Comparison of ENCODE assay signal across 8 mouse cellular contexts in the genomic region with DNA sequence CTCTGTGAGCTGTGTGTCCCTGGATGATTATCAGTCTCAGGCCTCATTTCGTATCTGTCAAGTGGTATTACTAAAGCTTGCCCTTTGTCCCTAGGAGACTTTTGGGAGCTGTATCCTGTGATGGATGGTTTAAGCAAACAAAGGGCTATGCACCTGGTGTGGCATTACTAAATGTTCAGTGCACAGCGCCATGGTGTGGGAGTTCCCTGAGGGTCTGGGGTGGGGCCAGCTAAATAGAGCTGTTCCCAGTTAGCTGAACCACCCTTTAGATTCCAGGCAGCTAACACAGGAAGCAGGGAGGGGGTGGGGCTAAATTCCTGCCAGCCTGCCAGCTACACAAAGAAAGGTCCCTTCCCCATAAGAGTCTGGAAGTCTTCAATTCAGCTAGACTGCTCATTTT. TPM values are rescaled to one million over a fixed set of nuclear protein-coding genes. Genes with fewer than 3 reads are reported as not detected.
DNase-seq lines count a peak whose midpoint lies in the region; ATAC-seq and TF ChIP-seq lines count a peak whose summit lies in the region.

No protein-coding gene starts in this region.

- WGBS in hindbrain, embryonic 11.5 days = 6% methylated on average over 2 of the region's 2 CpGs
- 15% methylated on average over 2 of the region's 2 CpGs for WGBS in lung, postnatal 0 days
- WGBS in cerebellum, adult 2 months = 48% methylated on average over 2 of the region's 2 CpGs

- H3K4me2 ChIP-seq in hindbrain, embryonic 11.5 days (replicated peaks; ENCODE audit: low read depth, low read length) = no peak overlapping the region
- H3K4me2 ChIP-seq in lung, postnatal 0 days (replicated peaks; ENCODE audit: low read depth, low read length) = no peak overlapping the region

- DNase-seq in urinary bladder, postnatal 14 days (ENCODE audit: low spot score) = peak; percentile 24
- no peak for DNase-seq in urinary bladder, adult 18-20 months (ENCODE audit: low spot score in 2 of 2)
- DNase-seq in hindbrain, embryonic 11.5 days (ENCODE audit: low spot score) = peak; percentile 70
- peak; percentile 70 for DNase-seq in lung, postnatal 0 days (ENCODE audit: low spot score)
- DNase-seq in cerebellum, adult 2 months = no peak
- no peak for DNase-seq in c-Kit-positive CD71-positive TER-119-positive erythroid progenitor cells, embryonic 14.5 days (ENCODE audit: low spot score)
- no peak for DNase-seq in thymus, postnatal 36 days
- DNase-seq in right cerebral cortex, postnatal 36 days (ENCODE audit: low spot score in 2 of 2) = no peak

- no peak for TF ChIP-seq EP300 in lung, postnatal 0 days (IDR thresholded peaks at IDR 0.05)

- no peak for TF ChIP-seq POLR2A in cerebellum, adult 2 months (IDR thresholded peaks at IDR 0.05; ENCODE audit: borderline replicate concordance, insufficient read depth, low read length)

- no peak overlapping the region for H3K4me3 ChIP-seq in hindbrain, embryonic 11.5 days (ENCODE audit: low read depth, low read length)
- no peak overlapping the region for H3K4me3 ChIP-seq in lung, postnatal 0 days (ENCODE audit: low read depth, low read length)
- no peak overlapping the region for H3K4me3 ChIP-seq in cerebellum, adult 2 months (replicated peaks; ENCODE audit: insufficient read depth, low read depth, low read length)

- 0 out of 2 replicates have a peak, but pooled peaks have one; percentile 14 for TF ChIP-seq CTCF in lung, postnatal 0 days (IDR thresholded peaks at IDR 0.05)
- no peak for TF ChIP-seq CTCF in cerebellum, adult 2 months (IDR thresholded peaks at IDR 0.05; ENCODE audit: borderline replicate concordance, insufficient read depth, low read depth, low read length)

- H3K4me1 ChIP-seq in hindbrain, embryonic 11.5 days (replicated peaks; ENCODE audit: control insufficient read depth, insufficient read depth, low read length) = 0 out of 2 replicates have a peak, but pooled peaks cover 3% of the 10 kb centered on the region
- peaks cover 6% of the 10 kb centered on the region; the same call in 1 of the 2 replicates for H3K4me1 ChIP-seq in lung, postnatal 0 days (ENCODE audit: insufficient read depth, low read depth, low read length)
- H3K4me1 ChIP-seq in cerebellum, adult 2 months (ENCODE audit: control insufficient read depth, insufficient read depth, low read length) = no peaks in the 10 kb centered on the region

- H3K9me3 ChIP-seq in hindbrain, embryonic 11.5 days (ENCODE audit: control insufficient read depth, low read length) = no peaks in the 10 kb centered on the region
- no peaks in the 10 kb centered on the region for H3K9me3 ChIP-seq in lung, postnatal 0 days (ENCODE audit: low read length)

- ATAC-seq in hindbrain, embryonic 11.5 days (ENCODE audit: low FRiP score) = peak; percentile 84
- ATAC-seq in lung, postnatal 0 days = peak; percentile 92

- H3K36me3 ChIP-seq in hindbrain, embryonic 11.5 days (ENCODE audit: control insufficient read depth, insufficient read depth, low read length) = no peaks in the 10 kb centered on the region
- no peaks in the 10 kb centered on the region for H3K36me3 ChIP-seq in lung, postnatal 0 days (ENCODE audit: insufficient read depth, low read length)

- no peaks in the 10 kb centered on the region for H3K27me3 ChIP-seq in hindbrain, embryonic 11.5 days (ENCODE audit: control insufficient read depth, insufficient read depth, low read length)
- no peaks in the 10 kb centered on the region for H3K27me3 ChIP-seq in lung, postnatal 0 days (replicated peaks; ENCODE audit: insufficient read depth, low read length)
- no peaks in the 10 kb centered on the region for H3K27me3 ChIP-seq in cerebellum, adult 2 months (ENCODE audit: control insufficient read depth, insufficient read depth, low read length)

- no peak overlapping the region for H3K27ac ChIP-seq in hindbrain, embryonic 11.5 days (ENCODE audit: low read depth, low read length)
- 0 out of 2 replicates have a peak overlapping the region, but pooled peaks have one; percentile 34 for H3K27ac ChIP-seq in lung, postnatal 0 days (ENCODE audit: low read length)
- no peak overlapping the region for H3K27ac ChIP-seq in cerebellum, adult 2 months (ENCODE audit: insufficient read depth, low read length)

- no peak overlapping the region for H3K9ac ChIP-seq in hindbrain, embryonic 11.5 days (ENCODE audit: low read depth, low read length)
- H3K9ac ChIP-seq in lung, postnatal 0 days (replicated peaks; ENCODE audit: low read depth) = no peak overlapping the region

RNA-seq across cellular contexts. Expression of a gene that starts 16.3 kb away (rescaled TPM):
- polyA plus RNA-seq in hindbrain, embryonic 11.5 days (2014; fragmentation: Nextera tagmentation; extraction: Ambion mirVana) = 335 and 391 TPM in 2 replicates
- 16.3 and 20.7 TPM in 2 replicates for polyA plus RNA-seq in lung, postnatal 0 days (2015; fragmentation: Nextera tagmentation; extraction: Ambion mirVana)
- polyA plus RNA-seq in cerebellum, adult 2 months (2012; rRNA removed) = 1.2 TPM in 2 replicates

RNA-seq across cellular contexts. Expression of a gene that starts 42.8 kb away (rescaled TPM):
- polyA plus RNA-seq in hindbrain, embryonic 11.5 days (2014; fragmentation: Nextera tagmentation; extraction: Ambion mirVana) = 0.88 and 1.2 TPM in 2 replicates
- polyA plus RNA-seq in lung, postnatal 0 days (2015; fragmentation: Nextera tagmentation; extraction: Ambion mirVana) = 1.7 and 2.3 TPM in 2 replicates
- polyA plus RNA-seq in cerebellum, adult 2 months (2012; rRNA removed) = 6.0 and 6.2 TPM in 2 replicates

Comparison
In these comparisons a context has a peak if more than half of its experiments do, and no peak if none do; other contexts are left out.
1. DNase-seq: peak in urinary bladder, postnatal 14 days (single experiment), hindbrain, embryonic 11.5 days (single experiment) and lung, postnatal 0 days (single experiment); none in urinary bladder, adult 18-20 months (0 of 2), cerebellum, adult 2 months (0 of 2), c-Kit-positive CD71-positive TER-119-positive erythroid progenitor cells, embryonic 14.5 days (single experiment), thymus, postnatal 36 days (0 of 2) and right cerebral cortex, postnatal 36 days (0 of 2).
2. RNA of a gene that starts 16.3 kb away (polyA plus RNA-seq): 335 to 391 TPM in hindbrain, embryonic 11.5 days; 16.3 to 20.7 TPM in lung, postnatal 0 days and 1.2 TPM in cerebellum, adult 2 months; every median in the first group is over 10 times any median in the second.